Mouse (Mus musculus): ENCODE data around the gene Lrrc4. TPM values are rescaled to one million over a fixed set of nuclear protein-coding genes. Genes with fewer than 3 reads are reported as not detected.

The Lrrc4 gene
- polyA plus RNA-seq, 1 experiment from 2014 or later: 5.6 TPM

- Histone ChIP-seq H3K36me3 (no peaks in the 10 kb centered on the region), H3K9ac (no peak overlapping the region), H3K9me3 (no peaks in the 10 kb centered on the region), H3K4me3 (no peak overlapping the region), H3K4me2 (no peak overlapping the region), H3K27me3 (no peaks in the 10 kb centered on the region), H3K27ac (no peak overlapping the region), H3K4me1 (replicated peaks) (no peaks in the 10 kb centered on the region)
- WGBS: 58% methylated on average over 1 of the region's 1 CpGs
- ATAC-seq (ENCODE audit: low FRiP score): no peak
These were observed 159.2 kb downstream of the Lrrc4 start for GRCm38 (mm10) chr6:28672388-28672787.

GRCm38 (mm10) chr6:28669251-28669650, 162.3 kb downstream of the Lrrc4 start:
- no peaks in the 10 kb centered on the region for H3K36me3 ChIP-seq
- no peaks in the 10 kb centered on the region for H3K9me3 ChIP-seq
- ATAC-seq (ENCODE audit: low FRiP score): no peak
- 0 out of 2 replicates have a peak, but pooled peaks cover 6% of the 10 kb centered on the region for H3K4me1 ChIP-seq (replicated peaks)
- H3K27ac ChIP-seq: no peak overlapping the region
- WGBS: 91% methylated on average over 5 of the region's 5 CpGs
- no peak overlapping the region for H3K4me3 ChIP-seq
- H3K4me2 ChIP-seq: no peak overlapping the region
- no peaks in the 10 kb centered on the region for H3K27me3 ChIP-seq
- H3K9ac ChIP-seq: no peak overlapping the region

- Histone ChIP-seq H3K27ac (no peak overlapping the region), H3K36me3 (no peaks in the 10 kb centered on the region), H3K4me2 (no peak overlapping the region), H3K9me3 (no peaks in the 10 kb centered on the region), H3K4me1 (replicated peaks) (0 out of 2 replicates have a peak, but pooled peaks cover 6% of the 10 kb centered on the region), H3K27me3 (no peaks in the 10 kb centered on the region), H3K9ac (no peak overlapping the region), H3K4me3 (no peak overlapping the region)
- 96% methylated on average over 1 of the region's 1 CpGs for WGBS
- no peak for ATAC-seq (ENCODE audit: low FRiP score)
These were observed 164.0 kb downstream of the Lrrc4 start for GRCm38 (mm10) chr6:28667586-28667985.

GRCm38 (mm10) chr6:28664716-28665115, 166.8 kb downstream of the Lrrc4 start:
- no peak for ATAC-seq (ENCODE audit: low FRiP score)
- Histone ChIP-seq H3K9ac (no peak overlapping the region), H3K36me3 (no peaks in the 10 kb centered on the region), H3K9me3 (no peaks in the 10 kb centered on the region), H3K4me1 (replicated peaks) (0 out of 2 replicates have a peak, but pooled peaks cover 6% of the 10 kb centered on the region), H3K4me2 (no peak overlapping the region), H3K27me3 (no peaks in the 10 kb centered on the region), H3K27ac (no peak overlapping the region), H3K4me3 (no peak overlapping the region)
- WGBS: 62% methylated on average over 3 of the region's 3 CpGs

GRCm38 (mm10) chr6:28663670-28664069, 167.9 kb downstream of the Lrrc4 start:
- no peak overlapping the region for H3K4me2 ChIP-seq
- WGBS: 88% methylated on average over 5 of the region's 5 CpGs
- no peak overlapping the region for H3K9ac ChIP-seq
- H3K9me3 ChIP-seq: no peaks in the 10 kb centered on the region
- peaks cover 14% of the 10 kb centered on the region for H3K4me1 ChIP-seq (replicated peaks)
- no peak overlapping the region for H3K4me3 ChIP-seq
- H3K27me3 ChIP-seq: no peaks in the 10 kb centered on the region
- ATAC-seq (ENCODE audit: low FRiP score): no peak
- H3K36me3 ChIP-seq: no peaks in the 10 kb centered on the region
- H3K27ac ChIP-seq: no peak overlapping the region

GRCm38 (mm10) chr6:28663004-28663403, 168.5 kb downstream of the Lrrc4 start:
- no peak for ATAC-seq (ENCODE audit: low FRiP score)
- Histone ChIP-seq H3K4me2 (no peak overlapping the region), H3K9me3 (no peaks in the 10 kb centered on the region), H3K9ac (no peak overlapping the region), H3K4me1 (replicated peaks) (peaks cover 14% of the 10 kb centered on the region), H3K4me3 (no peak overlapping the region), H3K36me3 (no peaks in the 10 kb centered on the region), H3K27me3 (no peaks in the 10 kb centered on the region), H3K27ac (no peak overlapping the region)
- WGBS: 82% methylated on average over 3 of the region's 3 CpGs

GRCm38 (mm10) chr6:28656511-28656910, 175.0 kb downstream of the Lrrc4 start:
- 90% methylated on average over 5 of the region's 5 CpGs for WGBS
- H3K4me3 ChIP-seq: no peak overlapping the region
- peaks cover 8% of the 10 kb centered on the region for H3K4me1 ChIP-seq (replicated peaks)
- no peak overlapping the region for H3K27ac ChIP-seq
- H3K27me3 ChIP-seq: no peaks in the 10 kb centered on the region
- H3K36me3 ChIP-seq: no peaks in the 10 kb centered on the region
- no peak for ATAC-seq (ENCODE audit: low FRiP score)
- H3K9me3 ChIP-seq: no peaks in the 10 kb centered on the region
- no peak overlapping the region for H3K9ac ChIP-seq
- no peak overlapping the region for H3K4me2 ChIP-seq

GRCm38 (mm10) chr6:28645231-28645630, 186.3 kb downstream of the Lrrc4 start:
- Histone ChIP-seq H3K4me3 (no peak overlapping the region), H3K9ac (no peak overlapping the region), H3K4me1 (replicated peaks) (peaks cover 7% of the 10 kb centered on the region; the same call in 1 of the 2 replicates), H3K4me2 (no peak overlapping the region), H3K9me3 (no peaks in the 10 kb centered on the region), H3K36me3 (no peaks in the 10 kb centered on the region), H3K27me3 (no peaks in the 10 kb centered on the region), H3K27ac (no peak overlapping the region)
- no peak for ATAC-seq (ENCODE audit: low FRiP score)

GRCm38 (mm10) chr6:28642909-28643308, 188.6 kb downstream of the Lrrc4 start:
- Histone ChIP-seq H3K9me3 (no peaks in the 10 kb centered on the region), H3K4me2 (no peak overlapping the region), H3K27ac (no peak overlapping the region), H3K4me3 (no peak overlapping the region), H3K9ac (no peak overlapping the region), H3K4me1 (replicated peaks) (peaks cover 7% of the 10 kb centered on the region; the same call in 1 of the 2 replicates), H3K27me3 (no peaks in the 10 kb centered on the region), H3K36me3 (no peaks in the 10 kb centered on the region)
- WGBS: 45% methylated on average over 2 of the region's 2 CpGs
- ATAC-seq (ENCODE audit: low FRiP score): no peak

- no peak overlapping the region for H3K4me2 ChIP-seq
- H3K36me3 ChIP-seq: no peaks in the 10 kb centered on the region
- H3K4me3 ChIP-seq: no peak overlapping the region
- H3K9me3 ChIP-seq: no peaks in the 10 kb centered on the region
- no peaks in the 10 kb centered on the region for H3K27me3 ChIP-seq
- no peak overlapping the region for H3K27ac ChIP-seq
- no peak overlapping the region for H3K9ac ChIP-seq
- H3K4me1 ChIP-seq (replicated peaks): peaks cover 22% of the 10 kb centered on the region
- WGBS: 92% methylated on average over 5 of the region's 5 CpGs
- ATAC-seq (ENCODE audit: low FRiP score): no peak
These were observed 191.5 kb downstream of the Lrrc4 start for GRCm38 (mm10) chr6:28640088-28640487.

GRCm38 (mm10) chr6:28635531-28636348, 195.8 kb downstream of the Lrrc4 start:
- no peak overlapping the region for H3K27ac ChIP-seq
- peaks cover 34% of the 10 kb centered on the region for H3K4me1 ChIP-seq (replicated peaks)
- H3K9me3 ChIP-seq: no peaks in the 10 kb centered on the region
- no peaks in the 10 kb centered on the region for H3K27me3 ChIP-seq
- H3K4me2 ChIP-seq: no peak overlapping the region
- no peaks in the 10 kb centered on the region for H3K36me3 ChIP-seq
- no peak overlapping the region for H3K4me3 ChIP-seq
- H3K9ac ChIP-seq: no peak overlapping the region
- no peak for ATAC-seq (ENCODE audit: low FRiP score)
- WGBS: 86% methylated on average over 6 of the region's 6 CpGs

GRCm38 (mm10) chr6:28635092-28635491, 196.5 kb downstream of the Lrrc4 start:
- WGBS: 50% methylated on average over 1 of the region's 1 CpGs
- H3K36me3 ChIP-seq: no peaks in the 10 kb centered on the region
- H3K27me3 ChIP-seq: no peaks in the 10 kb centered on the region
- H3K4me1 ChIP-seq (replicated peaks): peaks cover 34% of the 10 kb centered on the region
- H3K27ac ChIP-seq: no peak overlapping the region
- H3K9me3 ChIP-seq: no peaks in the 10 kb centered on the region
- no peak for ATAC-seq (ENCODE audit: low FRiP score)
- no peak overlapping the region for H3K4me2 ChIP-seq
- no peak overlapping the region for H3K9ac ChIP-seq
- no peak overlapping the region for H3K4me3 ChIP-seq

- peak overlapping the region; percentile 35; the same call in 1 of the 2 replicates for H3K27ac ChIP-seq
- H3K36me3 ChIP-seq: no peaks in the 10 kb centered on the region
These were observed 197.9 kb downstream of the Lrrc4 start for GRCm38 (mm10) chr6:28633656-28634055.

More at GRCm38 (mm10) chr6:28633656-28634055, 197.9 kb downstream of the Lrrc4 start:
- WGBS: 57% methylated on average over 3 of the region's 3 CpGs
- no peak overlapping the region for H3K4me2 ChIP-seq
- no peak for ATAC-seq (ENCODE audit: low FRiP score)
- H3K9ac ChIP-seq: no peak overlapping the region
- H3K4me1 ChIP-seq (replicated peaks): peaks cover 45% of the 10 kb centered on the region
- no peaks in the 10 kb centered on the region for H3K9me3 ChIP-seq
- no peaks in the 10 kb centered on the region for H3K27me3 ChIP-seq
- no peak overlapping the region for H3K4me3 ChIP-seq
